Mouse (Mus musculus): ENCODE results near the gene Rfxank. TPM values are rescaled to one million over a fixed set of nuclear protein-coding genes. Genes with fewer than 3 reads are reported as not detected.

The Rfxank gene
- total RNA-seq (2021), result 10 to 100 TPM; 18.0 to 23.9 TPM
- long read RNA-seq, experiment 1, transcript Rfxank-203 (9 exons, 1,121 nt), result major isoform, 6 of 17 reads
- long read RNA-seq, experiment 1, transcript Rfxank-201 (9 exons, 3,609 nt), result minor isoform, 5 of 17 reads
- long read RNA-seq, experiment 1, partial matches to known transcripts, result 1 of 17 reads
- long read RNA-seq, experiment 1, other reads (novel, unspliced or antisense), result 5 of 17 reads
- long read RNA-seq, experiment 2, transcript Rfxank-201 (9 exons, 3,609 nt), result major isoform, 10 of 17 reads
- long read RNA-seq, experiment 2, partial matches to known transcripts, result 0 of 17 reads
- long read RNA-seq, experiment 2, other reads (novel, unspliced or antisense), result 7 of 17 reads

DNA sequence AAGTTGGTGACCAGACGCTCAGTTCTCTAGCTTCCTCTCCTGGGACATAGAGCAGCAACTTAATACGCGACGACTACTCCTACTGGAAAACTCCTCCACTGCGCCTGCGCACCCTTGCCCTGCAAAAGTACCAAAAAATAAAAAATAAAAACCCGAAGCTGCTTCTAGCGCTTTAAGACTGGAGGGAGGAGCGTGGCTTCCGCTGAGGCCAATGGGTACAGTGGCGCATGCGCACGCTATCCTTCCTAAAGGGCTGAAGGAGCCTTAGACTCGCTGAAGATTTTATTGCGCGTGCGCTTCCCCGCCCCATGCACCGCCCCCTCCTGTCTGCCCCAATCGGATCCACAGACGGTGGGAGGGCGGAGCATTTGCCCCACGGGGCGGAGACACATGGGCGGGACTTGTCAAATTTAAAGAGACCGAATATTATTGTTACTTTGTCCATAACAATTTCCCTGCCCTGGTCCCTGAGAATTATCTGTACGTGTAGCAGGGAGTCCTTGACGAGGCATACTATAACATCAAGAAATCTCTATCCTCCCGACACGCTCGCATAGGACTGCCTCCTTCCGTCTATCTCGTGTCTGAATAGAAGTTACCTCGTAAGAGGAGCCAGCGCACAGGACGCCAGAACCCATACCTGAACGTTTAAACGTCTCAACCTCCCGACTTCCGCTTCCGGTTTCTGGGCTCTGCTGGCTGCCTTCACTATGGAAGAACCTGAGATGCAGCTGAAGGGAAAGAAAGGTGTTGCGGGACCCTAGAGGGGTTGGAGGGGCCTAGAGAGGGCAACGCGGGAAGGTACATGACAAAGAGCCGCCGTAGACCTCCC is at the start of gene Rfxank, which contains the start of the genes Borcs8 and Mef2b:
Rfxank (minus strand) TSS at position 129 of the 832 bp plus-strand sequence.
Borcs8 (plus strand) TSS at position 474 of the 832 bp plus-strand sequence.
Mef2b (plus strand) TSS at position 686 of the 832 bp plus-strand sequence.
- DNase-seq, result peak; percentile 99

DNA sequence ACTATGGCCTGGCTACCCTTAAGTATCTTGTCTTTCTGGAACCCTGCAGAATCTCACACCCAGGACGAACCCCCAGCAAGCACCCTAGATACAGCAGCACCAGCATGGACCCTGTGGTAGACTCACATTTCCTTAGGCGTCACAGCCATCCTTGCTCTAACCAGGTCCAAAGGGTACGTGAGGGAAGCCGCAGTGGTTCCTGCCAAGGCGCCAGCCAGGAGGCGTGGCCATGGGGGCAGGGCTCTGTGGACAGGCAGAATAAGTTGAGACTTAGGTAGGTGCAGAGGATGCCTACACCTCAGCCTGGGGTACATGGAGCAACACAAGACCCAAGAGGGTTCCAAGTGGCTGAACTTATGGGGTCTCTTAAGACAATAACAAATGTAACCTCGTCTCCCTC is 49.8 kb upstream of the Rfxank start:
- DNase-seq, result peak; percentile 52

DNA sequence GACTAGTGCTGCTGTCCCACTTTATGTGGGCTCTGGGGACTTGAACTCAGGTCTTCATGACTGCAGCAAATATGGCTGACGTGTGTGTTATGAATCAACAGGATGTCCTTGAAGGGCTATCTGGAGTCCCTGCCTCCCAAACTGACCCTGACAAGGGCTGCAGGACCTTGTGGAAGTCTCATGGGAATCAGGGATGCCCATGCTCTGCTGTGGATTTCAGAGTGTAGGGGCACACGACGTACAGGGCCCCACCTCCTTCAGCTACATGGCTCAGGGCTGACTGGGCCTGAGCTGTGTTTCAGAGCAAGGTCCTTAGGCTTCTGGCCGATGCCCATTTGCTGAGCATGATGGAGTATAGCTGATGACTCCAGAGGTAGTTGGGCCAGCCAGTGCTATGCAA is 44.2 kb upstream of the Rfxank start:
- DNase-seq, result no peak

DNA sequence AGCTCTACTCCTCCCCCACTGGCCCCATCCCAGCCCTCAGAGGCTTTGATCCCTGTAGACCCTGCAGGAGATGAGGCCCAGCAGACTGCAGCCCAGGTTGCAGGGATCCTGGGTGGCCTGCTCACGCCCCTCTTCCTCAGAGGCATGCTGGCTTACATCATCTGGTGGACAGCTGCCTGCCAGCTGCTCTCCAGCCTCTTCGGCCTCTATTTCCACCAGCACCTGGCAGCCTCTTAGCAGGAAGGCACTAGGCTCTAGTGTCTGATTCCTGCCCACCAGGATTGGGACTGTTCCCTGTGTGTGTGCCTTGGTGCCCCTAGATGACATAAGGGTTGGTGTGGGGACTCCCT is 42.9 kb upstream of the Rfxank start:
- no peak for DNase-seq

DNA sequence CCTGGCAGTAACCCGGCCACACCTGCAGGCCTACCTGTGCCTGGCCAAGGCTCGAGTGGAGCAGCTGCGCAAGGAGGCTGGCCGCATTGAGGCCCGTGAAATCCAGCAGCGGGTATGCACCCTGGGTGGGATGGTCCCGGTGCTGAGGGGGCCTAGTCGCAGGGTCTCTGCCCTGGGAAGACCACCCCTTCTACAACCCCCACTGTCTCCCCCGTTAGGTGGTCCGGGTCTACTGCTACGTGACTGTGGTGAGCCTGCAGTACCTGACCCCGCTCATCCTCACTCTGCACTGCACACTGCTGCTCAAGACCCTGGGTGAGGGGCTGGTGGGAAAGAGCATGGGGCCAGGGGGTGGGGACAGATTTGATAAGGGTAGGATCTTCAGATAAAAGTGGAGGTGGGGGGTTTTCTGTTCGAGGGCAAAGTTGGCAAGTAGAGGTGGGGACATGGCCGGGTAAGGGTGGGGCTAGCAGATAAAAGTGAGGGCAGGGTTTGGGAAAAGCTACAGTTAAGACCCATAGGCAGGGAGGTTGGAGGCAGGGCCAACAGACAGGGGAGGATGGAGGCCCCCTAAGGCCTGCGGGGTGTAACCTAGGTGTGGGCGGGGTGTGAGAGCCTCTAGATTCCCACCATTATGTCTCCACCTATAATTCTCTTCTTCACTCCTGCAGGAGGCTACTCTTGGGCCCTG is 42.4 kb upstream of the Rfxank start:
- DNase-seq, result no peak

DNA sequence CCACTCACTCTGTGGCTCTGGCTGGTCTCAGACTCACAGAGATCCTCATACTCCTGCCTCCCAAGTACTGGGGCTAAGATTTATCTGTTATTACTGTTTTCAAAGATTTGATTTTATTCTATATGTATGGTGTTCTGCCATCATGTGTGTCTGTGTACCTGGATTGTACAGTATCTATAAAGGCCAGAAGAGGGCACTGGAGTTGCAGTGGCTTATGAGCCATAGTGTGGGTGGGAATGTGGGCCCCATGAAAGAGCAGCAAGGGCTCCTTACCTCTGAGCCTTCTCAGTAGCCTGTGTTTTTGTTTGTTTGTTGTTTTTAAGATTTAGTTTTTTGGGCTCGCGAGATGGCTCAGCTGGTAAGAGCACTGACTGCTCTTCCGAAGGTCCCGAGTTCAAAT is 40.1 kb upstream of the Rfxank start:
- no peak for DNase-seq

DNA sequence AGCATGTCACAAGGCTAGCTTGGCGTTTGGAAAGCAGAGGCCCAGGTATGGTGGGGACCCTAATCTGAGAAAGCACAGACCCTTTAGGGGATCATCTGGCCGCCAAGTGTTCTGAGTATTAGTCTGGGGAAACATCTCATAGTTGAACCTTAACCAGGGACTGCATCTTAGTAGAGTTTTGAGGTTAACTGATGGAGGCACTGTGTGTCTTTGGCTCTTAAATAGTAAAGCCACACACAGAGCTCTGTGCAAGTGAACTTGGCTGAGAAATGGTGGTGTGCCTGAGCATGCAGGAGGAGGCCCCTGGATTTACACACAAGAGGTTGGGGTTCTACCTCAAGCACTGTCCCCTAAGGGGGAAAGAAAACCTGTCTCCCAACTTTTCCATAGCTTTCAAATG is 39.3 kb upstream of the Rfxank start:
- no peak for DNase-seq

DNA sequence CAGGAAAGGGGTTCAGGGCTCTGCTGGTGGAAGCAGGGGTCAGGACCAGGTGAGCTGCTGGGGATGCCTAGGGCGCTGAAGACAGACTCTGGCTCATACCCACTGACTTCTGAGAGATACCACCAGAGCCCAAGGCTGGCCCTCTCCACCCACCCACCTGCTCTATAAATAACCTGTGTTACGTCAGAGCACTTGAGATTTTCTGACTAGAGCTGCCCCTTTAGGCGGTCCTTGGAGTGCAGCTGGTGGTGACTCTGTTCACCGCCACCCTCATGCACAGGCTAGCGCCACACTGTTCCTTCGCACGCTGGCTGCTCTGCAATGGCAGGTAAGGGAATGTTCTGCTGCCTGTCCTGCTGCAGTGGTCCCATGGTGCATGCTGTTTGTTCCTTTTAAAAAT is 35.1 kb upstream of the Rfxank start:
- DNase-seq, result no peak

DNA sequence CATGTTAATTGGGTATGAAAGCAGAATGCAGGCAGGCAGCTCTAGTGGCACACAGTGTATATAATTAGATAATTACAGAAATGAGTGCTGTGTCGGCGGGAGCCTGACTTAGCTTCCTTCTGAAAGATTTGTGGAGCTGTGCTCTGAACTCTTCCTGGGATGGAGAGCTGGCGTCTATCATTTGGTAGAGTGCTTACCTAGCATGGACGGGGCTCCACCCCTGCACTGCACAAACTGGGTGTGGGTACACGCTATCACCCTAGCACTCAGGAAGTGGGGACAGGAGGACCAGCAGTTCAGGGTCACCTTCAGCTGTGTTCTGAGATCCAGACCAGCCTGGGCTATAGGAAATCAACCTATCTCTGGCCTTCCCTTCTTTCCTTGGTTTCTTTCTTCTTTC is 34.4 kb upstream of the Rfxank start:
- DNase-seq, result no peak

DNA sequence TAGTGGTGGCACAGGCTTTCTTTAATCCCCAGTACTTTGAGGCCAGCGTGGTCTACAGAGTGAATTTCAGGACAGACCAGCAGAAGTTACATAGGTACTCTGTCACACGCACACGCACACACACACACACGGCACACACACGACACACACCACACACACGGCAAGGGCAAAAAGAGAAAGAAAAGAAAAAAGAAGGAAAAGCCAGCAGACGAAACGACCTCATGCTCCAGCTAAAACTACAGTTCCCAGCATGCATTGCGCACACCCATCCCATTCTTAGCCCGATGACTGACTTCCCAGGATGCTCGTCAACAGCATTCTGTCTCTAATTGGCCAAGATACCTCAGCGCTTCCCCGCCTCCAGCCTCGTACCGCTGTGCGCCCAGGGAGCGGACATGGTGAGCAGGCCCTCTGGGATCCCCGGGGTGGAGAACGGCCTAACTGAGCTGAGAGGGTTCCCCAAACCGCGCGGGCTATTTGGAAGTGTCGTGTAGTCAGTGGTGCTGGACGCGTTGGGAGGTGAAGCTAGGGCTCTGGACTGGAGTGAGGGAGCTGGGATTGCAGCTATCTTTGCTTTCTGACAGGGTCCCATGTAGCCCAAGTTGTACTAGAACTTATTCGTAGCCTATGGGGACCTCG is 33.2 kb upstream of the Rfxank start, which contains the start of gene Tmem161a:
Tmem161a (plus strand) TSS at position 314 of the 639 bp plus-strand sequence.
- peak; percentile 93 for DNase-seq

DNA sequence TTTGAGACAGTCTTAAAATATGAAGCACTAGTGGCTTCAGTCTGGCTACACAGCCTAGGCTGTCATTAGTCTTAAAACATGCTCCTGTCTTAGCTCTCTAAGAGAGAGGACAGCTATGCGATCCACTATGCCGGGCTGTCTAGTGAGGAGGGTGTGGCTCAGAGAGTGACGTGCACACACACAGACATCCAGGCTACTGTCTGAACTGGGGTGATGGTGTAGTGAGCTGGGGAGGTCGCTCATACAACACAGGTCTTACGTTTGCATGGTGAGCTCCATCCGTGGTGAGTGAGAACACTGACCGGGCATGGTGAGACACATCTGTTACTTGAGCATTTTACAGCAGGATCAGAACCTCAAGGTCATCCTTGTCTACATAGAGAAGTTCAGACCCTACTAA is 32.3 kb upstream of the Rfxank start:
- no peak for DNase-seq

DNA sequence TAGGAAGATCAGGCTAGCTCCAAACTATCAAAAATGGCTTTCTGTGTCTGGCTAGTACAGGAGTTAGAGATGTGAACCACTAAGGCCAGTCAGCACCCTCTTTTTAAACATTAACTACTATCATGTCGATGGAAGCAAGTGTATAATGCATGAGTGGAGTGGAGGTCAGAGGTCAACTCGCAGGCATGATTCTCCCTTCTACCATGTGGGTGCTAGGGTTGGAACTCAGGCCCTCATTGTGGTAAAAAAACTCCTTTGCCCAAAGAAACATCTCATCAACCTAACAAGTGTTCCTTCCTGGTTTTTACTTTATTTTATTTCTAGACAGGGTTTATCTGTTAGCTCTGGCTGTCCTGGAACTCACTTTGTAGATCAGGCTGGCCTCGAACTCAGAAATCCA is 31.8 kb upstream of the Rfxank start:
- no peak for DNase-seq

DNA sequence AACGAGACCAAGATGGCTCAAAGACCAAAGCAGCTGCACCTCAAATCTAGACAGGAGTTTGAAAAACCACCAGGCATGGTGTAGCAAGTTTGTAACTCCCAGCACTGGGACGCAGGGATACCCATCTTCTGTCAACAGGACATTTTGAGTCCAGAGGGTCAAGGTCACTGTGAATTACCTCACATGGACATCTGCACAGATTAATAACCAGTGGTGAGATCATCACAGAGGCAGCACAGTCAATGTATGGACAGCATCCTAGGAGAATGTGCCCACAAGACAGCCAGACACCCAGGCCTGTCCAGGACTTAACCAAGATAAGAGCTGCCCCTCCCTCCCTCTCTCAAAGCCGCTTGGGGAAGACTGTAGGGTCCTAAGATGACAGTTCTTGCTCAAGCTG is 31.2 kb upstream of the Rfxank start:
- DNase-seq, result no peak

DNA sequence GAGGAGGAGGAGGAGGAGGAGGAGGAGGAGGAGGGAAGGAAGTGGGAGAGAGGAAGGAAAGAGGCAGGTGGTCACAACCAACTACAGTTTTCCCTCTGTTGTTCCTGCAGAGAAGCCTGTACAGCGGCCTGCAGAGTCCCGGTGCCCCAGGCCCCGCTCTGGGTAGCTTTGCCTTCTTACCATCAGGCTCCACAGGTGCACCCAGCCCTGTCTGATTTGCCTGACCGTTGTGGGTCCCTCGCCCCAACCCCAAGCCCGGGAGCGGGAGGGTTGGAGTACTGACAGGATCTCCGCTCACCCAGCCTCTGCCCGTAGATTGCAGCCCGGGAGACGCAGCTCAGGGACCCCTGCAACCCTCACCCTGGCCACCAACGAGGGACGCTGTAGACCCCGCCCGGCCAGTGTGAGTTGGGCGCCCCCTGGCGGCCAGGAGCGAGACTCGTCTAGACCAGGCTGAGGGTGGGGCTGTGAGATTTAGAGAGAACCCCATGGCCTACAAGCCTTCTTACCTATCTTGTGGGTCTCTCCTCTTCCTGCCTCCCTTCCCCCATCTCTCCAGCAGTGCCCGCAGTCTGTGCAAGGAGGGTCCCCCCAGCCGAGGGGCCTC is 27.7 kb upstream of the Rfxank start:
- DNase-seq, result peak; percentile 84

DNA sequence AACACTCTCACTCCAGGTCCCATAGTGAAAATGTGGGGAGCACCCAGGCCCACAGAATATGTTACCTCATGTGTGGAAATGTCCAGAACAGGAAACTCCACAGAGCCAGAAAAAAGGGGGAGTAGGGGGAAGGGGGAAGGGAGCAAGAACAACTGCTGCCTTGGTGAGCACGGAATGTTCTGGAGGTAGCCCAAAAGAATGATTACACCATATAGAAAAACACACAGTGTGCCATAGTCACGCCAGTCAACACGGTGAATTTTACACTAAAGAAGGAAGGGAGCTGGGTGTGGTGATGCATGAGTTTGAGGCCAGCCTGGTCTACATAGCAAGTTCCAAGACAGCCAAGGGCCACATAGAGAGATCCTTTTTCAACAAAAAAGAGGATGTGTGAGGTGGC is 24.4 kb upstream of the Rfxank start:
- DNase-seq, result no peak

DNA sequence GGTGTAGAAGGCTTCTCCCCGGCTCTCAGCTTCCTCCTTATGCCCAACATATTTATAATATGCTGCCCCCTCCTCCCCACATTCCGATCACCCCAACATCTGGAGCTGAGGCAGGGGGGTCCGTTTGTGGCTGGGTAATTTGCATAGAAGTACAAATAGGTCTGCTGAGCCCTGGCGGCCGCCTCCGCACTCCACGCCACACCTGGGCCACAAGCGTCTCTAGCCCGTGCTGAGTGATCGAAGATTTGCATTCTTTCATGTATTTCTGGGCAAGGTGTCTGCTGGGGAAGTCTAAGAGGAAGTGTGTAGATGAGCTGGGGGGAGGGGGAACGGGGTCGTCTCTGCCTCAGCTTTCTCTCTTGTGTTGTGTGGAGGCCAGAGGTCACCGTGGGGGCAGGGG is 21.1 kb upstream of the Rfxank start:
- DNase-seq, result no peak

DNA sequence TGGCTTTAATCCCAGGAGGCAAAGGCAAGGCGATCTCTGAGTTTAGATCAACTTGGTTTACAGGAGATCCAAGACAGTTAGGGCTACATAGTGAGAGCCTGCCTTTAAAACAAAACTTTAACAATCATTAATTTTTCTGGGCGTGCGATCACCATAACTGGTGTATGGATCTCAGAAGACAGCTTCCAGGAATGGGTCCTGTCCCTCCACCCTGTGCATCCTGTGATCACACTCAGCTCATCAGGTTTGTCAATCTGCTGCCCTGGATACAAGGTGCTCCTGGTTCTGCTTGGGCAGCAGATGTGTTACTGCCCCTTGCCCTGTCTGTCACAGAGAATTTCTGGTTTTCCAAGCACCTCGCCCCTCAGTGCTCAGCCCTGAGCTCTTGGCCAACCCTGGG is 20.3 kb upstream of the Rfxank start:
- no peak for DNase-seq

DNA sequence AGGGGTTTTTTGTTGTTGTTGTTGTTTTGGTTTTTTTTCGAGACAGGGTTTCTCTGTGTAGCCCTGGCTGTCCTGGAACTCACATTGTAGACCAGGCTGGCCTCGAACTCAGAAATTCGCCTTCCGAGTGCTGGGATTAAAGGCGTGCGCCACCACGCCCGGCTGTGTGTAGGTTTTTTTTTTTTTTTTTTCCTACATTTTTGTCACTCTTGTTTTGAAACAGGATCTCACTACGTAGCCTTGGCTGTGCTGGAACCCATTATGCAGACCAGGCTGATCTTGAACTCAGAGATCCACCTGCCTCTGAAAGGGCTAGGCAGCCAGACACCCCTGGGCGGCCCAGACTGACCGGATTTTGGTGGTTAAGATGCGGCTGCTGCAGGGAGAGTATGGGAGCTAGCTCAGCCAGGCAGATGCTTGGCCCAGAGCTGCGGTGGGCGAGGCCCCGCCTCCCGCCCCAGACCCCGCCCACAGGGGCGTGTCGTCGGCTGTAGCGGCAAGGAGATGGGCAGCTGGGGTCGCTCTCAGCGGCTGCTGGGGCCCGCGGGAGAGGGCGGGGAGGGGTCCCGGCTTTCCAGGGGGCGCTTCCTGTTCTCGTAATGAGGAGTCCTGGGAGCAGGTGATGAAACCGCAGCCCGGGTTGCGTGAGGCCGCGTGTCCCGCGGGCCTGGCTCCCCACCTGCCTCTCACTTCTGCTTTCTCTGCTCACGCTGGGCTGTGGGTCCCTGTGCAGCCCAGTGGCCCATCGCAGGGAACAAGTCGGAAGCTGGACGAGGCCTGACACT is 19.3 kb upstream of the Rfxank start:
- DNase-seq, result peak; percentile 85

DNA sequence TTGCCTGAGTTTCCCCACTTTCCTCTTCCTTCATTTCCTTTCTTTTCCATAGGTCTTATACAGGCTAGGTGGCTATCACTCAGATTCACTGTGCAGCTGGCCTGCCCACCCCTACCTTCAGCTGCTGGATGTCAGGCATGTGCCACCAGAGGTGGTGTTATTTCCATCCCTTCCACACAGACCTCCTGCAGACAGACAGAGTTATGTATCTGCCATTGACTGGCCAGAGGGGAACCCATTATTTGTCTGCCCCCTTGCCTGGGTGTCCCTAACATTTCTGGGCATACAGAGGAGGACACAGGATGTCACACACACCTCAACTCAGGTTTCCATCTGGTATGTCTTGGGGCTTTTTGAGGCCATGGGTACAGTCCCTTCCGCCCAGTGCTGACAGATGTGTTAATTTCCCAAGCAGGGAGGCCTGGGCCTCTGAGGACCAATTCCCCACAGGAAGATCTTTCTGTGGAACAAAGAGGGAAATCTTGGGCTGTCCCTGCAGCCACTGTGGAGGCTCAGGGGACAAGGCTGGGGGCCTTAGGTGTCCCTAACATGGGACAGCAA is 18.4 kb upstream of the Rfxank start:
- no peak for DNase-seq

DNA sequence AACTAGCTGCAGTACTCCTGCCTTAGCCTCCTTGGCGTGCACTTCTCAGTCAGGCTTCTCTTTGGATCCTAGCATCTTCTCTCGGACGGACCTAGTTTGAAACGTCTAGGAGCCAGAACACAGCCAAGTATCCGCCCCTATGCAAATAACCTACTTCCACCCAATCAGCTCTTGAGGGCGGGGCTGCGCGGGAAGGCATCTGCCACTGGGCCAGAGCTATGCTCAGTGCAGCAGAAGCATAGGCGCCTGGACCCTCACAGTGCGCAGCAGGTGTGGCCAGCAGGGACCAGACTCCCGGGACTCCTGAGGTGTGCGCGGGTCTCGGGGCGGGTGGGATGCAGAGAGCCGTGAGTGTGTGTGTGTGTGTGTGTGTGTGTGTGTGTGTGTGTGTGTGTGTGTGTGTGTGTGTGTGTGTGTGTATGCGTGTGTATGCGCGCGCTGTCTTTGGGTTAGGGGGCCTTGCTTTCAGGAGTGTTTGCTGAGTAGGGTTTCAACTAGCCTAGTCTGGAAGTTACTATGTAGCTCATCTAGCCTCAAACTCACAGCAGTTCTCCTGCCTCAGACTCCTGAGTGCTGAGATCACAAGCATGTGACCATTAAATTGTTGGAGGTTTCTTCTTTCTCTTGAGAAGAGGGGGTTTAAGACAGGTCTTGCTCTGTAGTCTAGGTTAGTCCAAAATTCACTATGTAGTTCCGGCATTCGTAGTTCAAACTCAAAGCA is 13.7 kb upstream of the Rfxank start:
- peak; percentile 86 for DNase-seq

All from adrenal gland, postnatal 10 days (tissue).